Mouse (Mus musculus): Measurements from ENCODE around the gene Bptf.
"Not testable (repeated sequence)": the region's sequence is repeated elsewhere in the genome, so short reads cannot be mapped to it uniquely, and the experiment has no call there.

Bptf gene

GRCm38 (mm10) chr11:107015535-107016187, 116.3 kb downstream of the Bptf start:
- DNase-seq: not testable (repeated sequence)

GRCm38 (mm10) chr11:107014597-107015309, 117.2 kb downstream of the Bptf start:
- no peak for DNase-seq

- no peak for DNase-seq
These were observed 117.8 kb downstream of the Bptf start for GRCm38 (mm10) chr11:107014020-107014585.

GRCm38 (mm10) chr11:107012324-107013017, 119.5 kb downstream of the Bptf start:
- peak; percentile 97 for DNase-seq

GRCm38 (mm10) chr11:107011669-107012323, 120.1 kb downstream of the Bptf start:
- no peak for DNase-seq

GRCm38 (mm10) chr11:107011171-107011570, 120.8 kb downstream of the Bptf start:
- DNase-seq: no peak

GRCm38 (mm10) chr11:107010447-107010846, 121.5 kb downstream of the Bptf start:
- no peak for DNase-seq

- DNase-seq: no peak
These were observed 126.4 kb downstream of the Bptf start for GRCm38 (mm10) chr11:107005538-107005937.

GRCm38 (mm10) chr11:107001760-107002675, 129.9 kb downstream of the Bptf start:
- DNase-seq: no peak

GRCm38 (mm10) chr11:106999949-107000513, 131.9 kb downstream of the Bptf start:
- DNase-seq: no peak

GRCm38 (mm10) chr11:106999151-106999948, 132.6 kb downstream of the Bptf start, which contains the start of gene Kpna2:
Gene Kpna2, minus strand, starts transcription at chr11:106999541.
- DNase-seq: peak; percentile 91

GRCm38 (mm10) chr11:106998651-106999150, 133.2 kb downstream of the Bptf start:
- peak; percentile 22 for DNase-seq

- DNase-seq: no peak
These were observed 134.0 kb downstream of the Bptf start for GRCm38 (mm10) chr11:106997976-106998375.

- not testable (repeated sequence) for DNase-seq
These were observed 135.4 kb downstream of the Bptf start for GRCm38 (mm10) chr11:106996492-106996891.

GRCm38 (mm10) chr11:106994246-106995085, 137.5 kb downstream of the Bptf start:
- DNase-seq: no peak

GRCm38 (mm10) chr11:106987384-106987783, 144.5 kb downstream of the Bptf start:
- DNase-seq: no peak

- DNase-seq: not testable (repeated sequence)
These were observed 145.8 kb downstream of the Bptf start for GRCm38 (mm10) chr11:106985979-106986604.
